Mouse (Mus musculus): ENCODE data around the gene Eef1a1. TPM values are rescaled to one million over a fixed set of nuclear protein-coding genes. Genes with fewer than 3 reads are reported as not detected.

The Eef1a1 gene
- polyA plus RNA-seq, 2 experiments = 6,070 to 9,083 TPM

- H3K36me3 ChIP-seq (ENCODE audit: control insufficient read depth, insufficient read depth, low read length) = no peaks in the 10 kb centered on the region
- no peak overlapping the region for H3K4me2 ChIP-seq (replicated peaks; ENCODE audit: low read depth, low read length, severe bottlenecking)
- 87% methylated on average over 5 of the region's 5 CpGs for WGBS
- no peaks in the 10 kb centered on the region for H3K9me3 ChIP-seq (ENCODE audit: control insufficient read depth, low read length)
- no peak overlapping the region for H3K27ac ChIP-seq (replicated peaks; ENCODE audit: low read depth, low read length)
- no peaks in the 10 kb centered on the region for H3K27me3 ChIP-seq (ENCODE audit: control insufficient read depth, insufficient read depth, low read length)
- no peak for ATAC-seq (ENCODE audit: low FRiP score, low read depth)
- no peaks in the 10 kb centered on the region for H3K4me1 ChIP-seq (ENCODE audit: control insufficient read depth, insufficient read depth, low read length)
- H3K9ac ChIP-seq (ENCODE audit: low read depth, low read length, severe bottlenecking) = no peak overlapping the region
- DNase-seq (ENCODE audit: low spot score) = no peak
- no peak for TF ChIP-seq POLR2A (IDR thresholded peaks at IDR 0.05; ENCODE audit: borderline replicate concordance, extremely low read depth, insufficient read depth, insufficient read length)
- H3K4me3 ChIP-seq (replicated peaks; ENCODE audit: low read length) = no peak overlapping the region
Observed at GRCm38 (mm10) chr9:78432471-78432870, 56.5 kb downstream of the Eef1a1 start.

- Histone ChIP-seq H3K36me3 (ENCODE audit: control insufficient read depth, insufficient read depth, low read length) (no peaks in the 10 kb centered on the region), H3K9ac (ENCODE audit: low read depth, low read length, severe bottlenecking) (no peak overlapping the region), H3K9me3 (ENCODE audit: control insufficient read depth, low read length) (no peaks in the 10 kb centered on the region), H3K4me1 (ENCODE audit: control insufficient read depth, insufficient read depth, low read length) (no peaks in the 10 kb centered on the region), H3K4me2 (replicated peaks; ENCODE audit: low read depth, low read length, severe bottlenecking) (no peak overlapping the region), H3K4me3 (replicated peaks; ENCODE audit: low read length) (no peak overlapping the region), H3K27ac (replicated peaks; ENCODE audit: low read depth, low read length) (no peak overlapping the region), H3K27me3 (ENCODE audit: control insufficient read depth, insufficient read depth, low read length) (no peaks in the 10 kb centered on the region)
- WGBS = 76% methylated on average over 6 of the region's 6 CpGs
- no peak for TF ChIP-seq POLR2A (IDR thresholded peaks at IDR 0.05; ENCODE audit: borderline replicate concordance, extremely low read depth, insufficient read depth, insufficient read length)
- no peak for ATAC-seq (ENCODE audit: low FRiP score, low read depth)
- DNase-seq (ENCODE audit: low spot score) = no peak
Observed at GRCm38 (mm10) chr9:78430486-78430885, 58.5 kb downstream of the Eef1a1 start.

GRCm38 (mm10) chr9:78429551-78429950, 59.4 kb downstream of the Eef1a1 start:
- no peaks in the 10 kb centered on the region for H3K36me3 ChIP-seq (ENCODE audit: control insufficient read depth, insufficient read depth, low read length)
- no peaks in the 10 kb centered on the region for H3K27me3 ChIP-seq (ENCODE audit: control insufficient read depth, insufficient read depth, low read length)
- DNase-seq (ENCODE audit: low spot score) (no peak), ATAC-seq (ENCODE audit: low FRiP score, low read depth) (no peak)
- H3K4me1 ChIP-seq (ENCODE audit: control insufficient read depth, insufficient read depth, low read length) = no peaks in the 10 kb centered on the region
- H3K9ac ChIP-seq (ENCODE audit: low read depth, low read length, severe bottlenecking) = no peak overlapping the region
- no peak for TF ChIP-seq POLR2A (IDR thresholded peaks at IDR 0.05; ENCODE audit: borderline replicate concordance, extremely low read depth, insufficient read depth, insufficient read length)
- 59% methylated on average over 2 of the region's 2 CpGs for WGBS
- H3K9me3 ChIP-seq (ENCODE audit: control insufficient read depth, low read length) = no peaks in the 10 kb centered on the region
- no peak overlapping the region for H3K27ac ChIP-seq (replicated peaks; ENCODE audit: low read depth, low read length)
- no peak overlapping the region for H3K4me2 ChIP-seq (replicated peaks; ENCODE audit: low read depth, low read length, severe bottlenecking)
- no peak overlapping the region for H3K4me3 ChIP-seq (replicated peaks; ENCODE audit: low read length)

- WGBS = 84% methylated on average over 4 of the region's 4 CpGs
- Histone ChIP-seq H3K4me1 (ENCODE audit: control insufficient read depth, insufficient read depth, low read length) (no peaks in the 10 kb centered on the region), H3K9me3 (ENCODE audit: control insufficient read depth, low read length) (no peaks in the 10 kb centered on the region), H3K4me3 (replicated peaks; ENCODE audit: low read length) (no peak overlapping the region), H3K9ac (ENCODE audit: low read depth, low read length, severe bottlenecking) (no peak overlapping the region), H3K27me3 (ENCODE audit: control insufficient read depth, insufficient read depth, low read length) (no peaks in the 10 kb centered on the region), H3K4me2 (replicated peaks; ENCODE audit: low read depth, low read length, severe bottlenecking) (no peak overlapping the region), H3K36me3 (ENCODE audit: control insufficient read depth, insufficient read depth, low read length) (no peaks in the 10 kb centered on the region), H3K27ac (replicated peaks; ENCODE audit: low read depth, low read length) (no peak overlapping the region)
- no peak for DNase-seq (ENCODE audit: low spot score)
- TF ChIP-seq POLR2A (IDR thresholded peaks at IDR 0.05; ENCODE audit: borderline replicate concordance, extremely low read depth, insufficient read depth, insufficient read length) = no peak
- no peak for ATAC-seq (ENCODE audit: low FRiP score, low read depth)
Observed at GRCm38 (mm10) chr9:78428870-78429432, 60.0 kb downstream of the Eef1a1 start.

Small RNAs within 50 kb of the gene (microRNA-seq; reads per million reads assigned to microRNA genes)
- gene Gm26377 = not detected

Other genes starting within 250 kb of the Eef1a1 start
- gene Gm3776, start 232.0 kb downstream of the Eef1a1 start, polyA plus RNA-seq (2012; rRNA removed) = 0.42 and 0.70 TPM in 2 replicates
- gene Gm3776, start 232.0 kb downstream of the Eef1a1 start, polyA plus RNA-seq (2014; fragmentation: Nextera tagmentation; extraction: Ambion mirVana) = 1.5 and 2.6 TPM in 2 replicates
- not detected in 2 replicates for gene Gm10639, start 199.2 kb downstream of the Eef1a1 start, polyA plus RNA-seq (2012; rRNA removed)
- not detected in 2 replicates for gene Gm10639, start 199.2 kb downstream of the Eef1a1 start, polyA plus RNA-seq (2014; fragmentation: Nextera tagmentation; extraction: Ambion mirVana)
- gene Omt2a, start 174.4 kb downstream of the Eef1a1 start, polyA plus RNA-seq (2012; rRNA removed) = not detected in 2 replicates
- not detected in 2 replicates for gene Omt2a, start 174.4 kb downstream of the Eef1a1 start, polyA plus RNA-seq (2014; fragmentation: Nextera tagmentation; extraction: Ambion mirVana)
- not detected in 2 replicates for gene Omt2b, start 161.6 kb downstream of the Eef1a1 start, polyA plus RNA-seq (2012; rRNA removed)
- not detected in 2 replicates for gene Omt2b, start 161.6 kb downstream of the Eef1a1 start, polyA plus RNA-seq (2014; fragmentation: Nextera tagmentation; extraction: Ambion mirVana)
- 1.2 and 3.0 TPM in 2 replicates for gene Gsta2, start 133.4 kb downstream of the Eef1a1 start, polyA plus RNA-seq (2012; rRNA removed)
- gene Gsta2, start 133.4 kb downstream of the Eef1a1 start, polyA plus RNA-seq (2014; fragmentation: Nextera tagmentation; extraction: Ambion mirVana) = 4.6 and 7.8 TPM in 2 replicates
- 0.67 and 0.92 TPM in 2 replicates for gene Dppa5a, start 121.0 kb downstream of the Eef1a1 start, polyA plus RNA-seq (2012; rRNA removed)
- 0.70 and 0.76 TPM in 2 replicates for gene Dppa5a, start 121.0 kb downstream of the Eef1a1 start, polyA plus RNA-seq (2014; fragmentation: Nextera tagmentation; extraction: Ambion mirVana)
- 2.0 and 2.2 TPM in 2 replicates for gene Ooep, start 110.4 kb downstream of the Eef1a1 start, polyA plus RNA-seq (2012; rRNA removed)
- gene Ooep, start 110.4 kb downstream of the Eef1a1 start, polyA plus RNA-seq (2014; fragmentation: Nextera tagmentation; extraction: Ambion mirVana) = 3.6 TPM in 2 replicates
- 0.72 and 1.0 TPM in 2 replicates for gene Ddx43, start 93.4 kb downstream of the Eef1a1 start, polyA plus RNA-seq (2012; rRNA removed)
- gene Ddx43, start 93.4 kb downstream of the Eef1a1 start, polyA plus RNA-seq (2014; fragmentation: Nextera tagmentation; extraction: Ambion mirVana) = 0.26 and 0.43 TPM in 2 replicates
- gene Cgas, start 45.9 kb downstream of the Eef1a1 start, polyA plus RNA-seq (2012; rRNA removed) = 3.9 and 4.3 TPM in 2 replicates
- gene Cgas, start 45.9 kb downstream of the Eef1a1 start, polyA plus RNA-seq (2014; fragmentation: Nextera tagmentation; extraction: Ambion mirVana) = 2.4 and 2.8 TPM in 2 replicates
- 19.2 and 20.3 TPM in 2 replicates for gene Mto1, start 40.9 kb downstream of the Eef1a1 start, polyA plus RNA-seq (2012; rRNA removed)
- gene Mto1, start 40.9 kb downstream of the Eef1a1 start, polyA plus RNA-seq (2014; fragmentation: Nextera tagmentation; extraction: Ambion mirVana) = 22.7 and 23.3 TPM in 2 replicates
- gene Gm17324, start 40.4 kb downstream of the Eef1a1 start, polyA plus RNA-seq (2012; rRNA removed) = 0.15 and 0.18 TPM in 2 replicates
- gene Gm17324, start 40.4 kb downstream of the Eef1a1 start, polyA plus RNA-seq (2014; fragmentation: Nextera tagmentation; extraction: Ambion mirVana) = 0.39 and 0.83 TPM in 2 replicates
- 12.1 and 13.0 TPM in 2 replicates for gene Slc17a5, start 98.9 kb upstream of the Eef1a1 start, polyA plus RNA-seq (2012; rRNA removed)
- 15.1 and 18.0 TPM in 2 replicates for gene Slc17a5, start 98.9 kb upstream of the Eef1a1 start, polyA plus RNA-seq (2014; fragmentation: Nextera tagmentation; extraction: Ambion mirVana)
- gene Cd109, start 126.4 kb upstream of the Eef1a1 start, polyA plus RNA-seq (2012; rRNA removed) = 9.2 and 9.4 TPM in 2 replicates
- gene Cd109, start 126.4 kb upstream of the Eef1a1 start, polyA plus RNA-seq (2014; fragmentation: Nextera tagmentation; extraction: Ambion mirVana) = 15.9 and 18.0 TPM in 2 replicates